Mouse (Mus musculus) heart, embryonic 11.5 days (tissue): ENCODE measurements around the gene Nras. TPM values are rescaled to one million over a fixed set of nuclear protein-coding genes. Genes with fewer than 3 reads are reported as not detected.

Experiments used
- ATAC-seq: fragments of 200-750 bp; cut with Nextera tagmentation; replicated peaks from 2 replicates; pipeline ENCODE4 v1.8.0; 2017; ENCODE audit warnings: moderate library complexity; ENCODE audit not compliant: insufficient number of reproducible peaks, low FRiP score, low TSS enrichment
- H3K27ac ChIP-seq: fragments of 300-500 bp; sonication (generic); 2 replicates; pipeline ENCODE4 v1.5.1; 2014; ENCODE audit warnings: mild to moderate bottlenecking, low read depth, low read length
- H3K27me3 ChIP-seq: fragments of 300-500 bp; sonication (generic); 2 replicates; pipeline ENCODE4 v1.6.1; 2014; ENCODE audit warnings: mild to moderate bottlenecking, low read length, mixed read lengths; ENCODE audit not compliant: control insufficient read depth, insufficient read depth
- H3K36me3 ChIP-seq: fragments of 300-500 bp; sonication (generic); 2 replicates; pipeline ENCODE4 v1.6.1; 2014; ENCODE audit warnings: mild to moderate bottlenecking, low read length, moderate library complexity, mixed read lengths; ENCODE audit not compliant: control insufficient read depth, insufficient read depth
- H3K4me1 ChIP-seq: fragments of 300-500 bp; sonication (generic); 2 replicates; pipeline ENCODE4 v1.6.1; 2014; ENCODE audit warnings: low read length; ENCODE audit not compliant: control insufficient read depth, insufficient read depth
- H3K4me2 ChIP-seq: fragments of 300-500 bp; sonication (generic); 2 replicates; pipeline ENCODE4 v1.6.1; 2014; ENCODE audit warnings: mild to moderate bottlenecking, moderate library complexity
- H3K4me3 ChIP-seq: fragments of 300-500 bp; sonication (generic); 2 replicates; pipeline ENCODE4 v1.5.1; 2014; ENCODE audit warnings: low read depth, low read length
- H3K9ac ChIP-seq: fragments of 300-500 bp; sonication (generic); 2 replicates; pipeline ENCODE4 v1.6.1; 2014; ENCODE audit warnings: mild to moderate bottlenecking, low read depth, low read length, moderate library complexity
- H3K9me3 ChIP-seq: fragments of 300-500 bp; sonication (generic); replicated peaks from 2 replicates; pipeline ENCODE4 v1.6.1; 2016; ENCODE audit warnings: low read length; ENCODE audit not compliant: control insufficient read depth
- WGBS: fragments of 180-500 bp; shearing (Covaris S2); extraction: QIAGEN DNeasy Blood & Tissue Kit; methylation state at CpG from one replicate; pipeline ENCODE4 v1.1.7; 2014; ENCODE audit not compliant: insufficient replicate concordance; 5-methylcytosine and 5-hydroxymethylcytosine counted together
- polyA plus RNA-seq: library from polyadenylated mRNA; unstranded; fragments of >200 nt; fragmentation: Nextera tagmentation; extraction: Ambion mirVana; gene quantifications from 2 replicates; pipeline ENCODE4 v1.2.1, GENCODE M21; 2014

Gene Nras
- polyA plus RNA-seq, 1 experiment from 2014 or later, result 99.1 TPM

DNA sequence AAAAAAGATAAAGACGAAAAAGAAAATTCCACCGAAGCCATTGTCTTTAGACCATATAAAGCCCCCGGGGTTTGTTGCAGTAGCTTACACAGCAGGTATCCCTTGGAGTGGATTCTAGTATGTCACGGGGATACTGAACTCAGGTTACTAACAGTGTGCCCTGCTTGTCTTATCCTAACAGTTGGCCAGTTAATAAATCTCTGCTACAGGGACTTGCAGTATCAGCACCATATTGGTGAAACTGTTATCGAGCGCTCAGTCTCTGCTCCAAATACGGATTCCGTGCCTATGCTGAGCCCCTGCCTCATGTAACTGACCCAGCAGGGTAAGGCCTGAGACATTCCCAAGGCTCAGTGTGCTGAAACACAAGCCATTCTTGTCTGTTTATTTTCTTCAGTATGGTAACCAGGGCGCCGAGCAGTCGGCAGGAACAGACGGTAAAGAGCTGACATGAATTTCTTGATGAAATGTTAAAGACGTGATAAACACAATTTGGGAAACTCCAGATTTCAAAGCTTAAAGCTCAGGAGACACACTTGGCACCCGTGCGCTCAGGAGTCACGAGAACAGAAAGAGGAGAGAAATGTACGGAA, 23.9 kb downstream of the Nras start:
- Histone ChIP-seq H3K4me3 (no peak overlapping the region), H3K9me3 (no peaks in the 10 kb centered on the region), H3K9ac (no peak overlapping the region), H3K36me3 (no peaks in the 10 kb centered on the region), H3K27ac (no peak overlapping the region), H3K27me3 (no peaks in the 10 kb centered on the region), H3K4me2 (no peak overlapping the region), H3K4me1 (peaks cover 10% of the 10 kb centered on the region)
- no peak for ATAC-seq
- WGBS, result 77% methylated on average over 17 of the region's 17 CpGs

DNA sequence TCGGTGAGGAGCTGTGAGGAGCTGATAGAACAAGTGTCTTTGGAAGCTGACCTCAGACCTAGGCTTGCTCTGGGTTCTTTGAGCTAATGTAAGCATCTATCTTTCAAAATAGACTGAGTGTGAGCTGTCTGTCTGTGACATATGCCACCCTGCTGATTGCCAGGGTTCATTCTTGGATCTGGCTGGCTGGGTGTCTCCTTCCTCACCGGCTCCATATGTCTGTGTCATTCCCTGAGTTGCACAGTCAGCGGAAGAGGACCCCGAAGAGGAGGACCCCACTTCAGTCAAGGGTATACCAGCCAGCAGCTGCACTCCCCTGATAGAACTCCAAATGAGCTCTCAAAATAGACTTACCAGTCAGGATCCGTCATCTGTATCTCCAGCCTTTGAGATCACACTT, 24.7 kb downstream of the Nras start:
- 58% methylated on average over 5 of the region's 5 CpGs for WGBS
- no peak overlapping the region for H3K9ac ChIP-seq
- H3K36me3 ChIP-seq, result no peaks in the 10 kb centered on the region
- H3K27me3 ChIP-seq, result no peaks in the 10 kb centered on the region
- H3K4me1 ChIP-seq, result peaks cover 10% of the 10 kb centered on the region
- ATAC-seq, result no peak
- H3K9me3 ChIP-seq, result no peaks in the 10 kb centered on the region
- 0 out of 2 replicates have a peak overlapping the region, but pooled peaks have one; percentile 4 for H3K27ac ChIP-seq
- H3K4me3 ChIP-seq, result no peak overlapping the region
- no peak overlapping the region for H3K4me2 ChIP-seq

DNA sequence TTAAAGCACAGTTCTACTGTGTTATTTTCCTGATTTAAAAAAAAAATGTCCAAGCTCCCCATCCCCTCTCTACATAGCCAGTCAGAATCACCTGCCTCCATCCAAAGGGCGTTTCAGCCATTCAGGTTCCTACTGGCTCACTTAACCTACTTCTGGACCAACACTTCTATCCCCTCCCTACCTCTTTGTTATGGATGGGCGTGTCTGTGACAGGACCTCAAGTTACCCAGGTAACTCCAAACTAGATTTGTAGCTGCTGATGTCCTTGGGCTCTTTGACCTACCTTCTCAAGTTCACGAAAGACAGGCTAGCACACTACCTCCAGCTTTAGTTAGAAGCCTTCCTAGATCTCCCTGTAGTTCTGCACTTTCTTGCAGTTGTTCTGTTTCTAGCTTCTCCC, 27.9 kb downstream of the Nras start:
- 73% methylated on average over 3 of the region's 3 CpGs for WGBS
- H3K36me3 ChIP-seq, result no peaks in the 10 kb centered on the region
- H3K27ac ChIP-seq, result no peak overlapping the region
- H3K4me1 ChIP-seq, result peaks cover 9% of the 10 kb centered on the region
- H3K9me3 ChIP-seq, result no peaks in the 10 kb centered on the region
- no peak for ATAC-seq
- no peak overlapping the region for H3K4me2 ChIP-seq
- no peak overlapping the region for H3K4me3 ChIP-seq
- H3K27me3 ChIP-seq, result no peaks in the 10 kb centered on the region
- no peak overlapping the region for H3K9ac ChIP-seq

DNA sequence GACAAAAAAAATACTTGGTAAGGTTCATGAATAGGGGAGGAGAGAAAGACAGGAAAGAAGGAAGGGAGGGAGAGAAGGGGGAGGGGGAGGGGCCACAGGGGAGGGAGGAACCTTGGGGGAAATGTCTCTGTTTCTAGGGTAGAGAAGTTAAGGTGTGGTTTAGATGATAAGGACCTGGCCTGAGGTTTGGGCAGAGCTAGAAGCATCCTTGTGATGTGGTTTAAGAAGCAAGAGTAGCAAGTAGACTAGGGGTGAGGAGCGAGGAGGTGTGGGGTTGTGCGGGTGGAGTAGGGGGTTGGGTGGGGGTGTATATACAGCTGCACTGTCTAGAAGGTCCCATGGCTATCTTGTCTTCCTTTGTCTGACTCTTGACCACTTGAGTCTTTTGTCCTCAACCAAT, 33.7 kb downstream of the Nras start:
- no peak overlapping the region for H3K4me2 ChIP-seq
- H3K36me3 ChIP-seq, result no peaks in the 10 kb centered on the region
- WGBS, result 93% methylated on average over 2 of the region's 2 CpGs
- H3K4me1 ChIP-seq, result no peaks in the 10 kb centered on the region
- no peaks in the 10 kb centered on the region for H3K9me3 ChIP-seq
- no peaks in the 10 kb centered on the region for H3K27me3 ChIP-seq
- ATAC-seq, result no peak
- H3K4me3 ChIP-seq, result no peak overlapping the region
- no peak overlapping the region for H3K9ac ChIP-seq
- no peak overlapping the region for H3K27ac ChIP-seq

DNA sequence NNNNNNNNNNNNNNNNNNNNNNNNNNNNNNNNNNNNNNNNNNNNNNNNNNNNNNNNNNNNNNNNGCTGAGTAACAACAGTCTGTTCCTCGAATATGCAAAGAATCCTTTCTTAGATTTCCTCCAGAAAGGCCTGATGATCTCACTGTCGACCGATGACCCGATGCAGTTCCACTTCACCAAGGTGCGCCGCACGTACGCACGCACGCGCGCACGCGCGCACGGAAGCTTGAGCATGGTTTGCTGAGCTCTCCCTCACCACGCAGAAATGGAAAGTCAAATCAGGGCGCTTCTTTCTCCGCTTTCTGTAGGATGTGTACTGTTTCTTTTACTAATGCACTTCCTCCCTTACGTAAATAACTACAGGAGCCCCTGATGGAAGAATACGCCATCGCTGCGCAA, 40.6 kb downstream of the Nras start:
- Histone ChIP-seq H3K4me1 (peaks cover 4% of the 10 kb centered on the region; the same call in 1 of the 2 replicates), H3K4me2 (no peak overlapping the region)

DNA sequence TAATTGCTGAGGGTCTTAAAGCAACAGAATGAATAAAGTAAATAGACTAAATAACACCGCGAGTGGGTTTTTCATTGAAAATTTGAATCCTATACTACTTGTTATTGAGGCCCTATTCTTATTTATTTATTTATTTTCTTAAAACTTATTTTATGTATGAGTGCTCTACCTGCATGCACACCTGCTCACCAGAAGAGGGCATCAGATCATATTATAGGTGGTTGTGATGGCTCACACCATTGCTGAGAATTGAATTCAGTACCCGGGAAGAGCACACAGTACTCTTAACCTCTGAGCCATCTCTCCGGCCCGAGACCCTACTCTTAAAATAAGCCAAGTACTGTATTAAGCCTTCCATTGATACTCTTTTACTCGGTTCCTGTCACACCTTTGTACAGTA, 41.6 kb downstream of the Nras start:
- H3K9ac ChIP-seq, result no peak overlapping the region
- H3K36me3 ChIP-seq, result no peaks in the 10 kb centered on the region
- no peak overlapping the region for H3K4me2 ChIP-seq
- H3K27ac ChIP-seq, result no peak overlapping the region
- no peak overlapping the region for H3K4me3 ChIP-seq
- WGBS, result 76% methylated on average over 6 of the region's 6 CpGs
- no peak for ATAC-seq
- peaks cover 4% of the 10 kb centered on the region; the same call in 1 of the 2 replicates for H3K4me1 ChIP-seq
- H3K27me3 ChIP-seq, result no peaks in the 10 kb centered on the region
- H3K9me3 ChIP-seq, result no peaks in the 10 kb centered on the region

More for the DNA sequence above, 40.6 kb downstream of the Nras start:
- H3K4me3 ChIP-seq, result no peak overlapping the region
- no peaks in the 10 kb centered on the region for H3K27me3 ChIP-seq
- H3K27ac ChIP-seq, result no peak overlapping the region
- H3K9ac ChIP-seq, result no peak overlapping the region
- WGBS, result 64% methylated on average over 23 of the region's 23 CpGs
- no peaks in the 10 kb centered on the region for H3K9me3 ChIP-seq
- no peak for ATAC-seq
- H3K36me3 ChIP-seq, result no peaks in the 10 kb centered on the region

DNA sequence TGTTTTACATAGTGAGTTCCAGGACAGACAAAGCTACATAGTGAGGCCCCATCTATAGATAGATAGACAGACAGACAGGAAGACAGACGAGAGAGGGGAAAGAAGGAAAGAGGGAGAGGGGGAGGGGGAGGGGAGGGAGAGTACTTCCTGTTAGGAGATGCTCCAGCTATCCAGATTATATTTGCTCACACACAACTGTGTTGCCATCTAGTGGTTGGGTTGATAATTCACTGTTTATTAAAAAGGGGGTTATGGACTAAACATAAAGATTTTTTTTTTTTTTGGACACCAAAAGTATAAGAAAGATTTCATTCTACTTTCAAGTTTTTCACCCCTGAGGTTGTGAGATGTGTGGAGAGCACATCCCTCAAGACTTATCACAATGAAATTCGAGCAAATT, 42.6 kb downstream of the Nras start:
- H3K9ac ChIP-seq, result no peak overlapping the region
- H3K27me3 ChIP-seq, result no peaks in the 10 kb centered on the region
- no peaks in the 10 kb centered on the region for H3K9me3 ChIP-seq
- H3K4me2 ChIP-seq, result no peak overlapping the region
- 53% methylated on average over 2 of the region's 2 CpGs for WGBS
- peaks cover 4% of the 10 kb centered on the region; the same call in 1 of the 2 replicates for H3K4me1 ChIP-seq
- H3K27ac ChIP-seq, result no peak overlapping the region
- H3K36me3 ChIP-seq, result no peaks in the 10 kb centered on the region
- no peak overlapping the region for H3K4me3 ChIP-seq
- ATAC-seq, result no peak

DNA sequence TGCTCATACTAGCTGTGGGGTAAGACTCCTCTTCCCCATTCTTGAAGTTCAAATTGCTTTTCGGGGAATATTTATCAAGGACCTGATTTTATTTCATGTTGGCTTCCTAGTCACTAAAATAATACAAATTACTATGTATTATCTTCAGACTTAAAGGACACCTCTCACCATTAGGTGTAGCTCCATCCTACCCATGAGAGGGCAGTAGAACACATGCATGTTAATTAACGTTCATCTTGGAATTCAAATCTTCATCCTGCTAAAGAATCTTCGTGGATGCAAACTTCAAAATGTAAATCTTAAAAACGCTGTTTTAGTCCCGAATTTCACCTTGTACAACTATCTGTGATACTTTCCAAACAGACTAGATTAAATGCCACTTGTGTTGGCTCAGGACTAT, 43.1 kb downstream of the Nras start:
- 60% methylated on average over 5 of the region's 5 CpGs for WGBS
- Histone ChIP-seq H3K4me2 (no peak overlapping the region), H3K36me3 (no peaks in the 10 kb centered on the region), H3K4me3 (no peak overlapping the region), H3K27ac (no peak overlapping the region), H3K4me1 (peaks cover 4% of the 10 kb centered on the region; the same call in 1 of the 2 replicates), H3K9ac (no peak overlapping the region), H3K9me3 (no peaks in the 10 kb centered on the region), H3K27me3 (no peaks in the 10 kb centered on the region)
- ATAC-seq, result no peak

DNA sequence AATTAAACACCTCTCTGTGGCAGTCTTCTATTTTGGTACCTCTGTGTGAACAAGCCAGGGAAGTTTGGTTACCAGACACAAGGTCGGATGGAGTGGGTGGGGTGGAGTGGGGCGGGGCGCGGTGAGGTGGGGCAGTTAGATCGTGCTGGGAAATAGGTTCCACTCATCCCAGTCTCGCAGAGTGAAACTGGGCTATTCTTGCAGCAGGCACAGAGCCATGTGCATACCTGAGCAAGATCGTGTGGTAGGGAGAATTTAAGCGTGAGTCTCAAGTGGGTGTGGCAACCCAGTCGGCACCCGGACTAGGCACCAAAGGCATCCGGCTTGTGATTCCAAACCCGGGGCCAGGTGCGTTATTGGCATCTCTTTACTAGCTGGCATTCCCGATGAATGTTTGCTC, 43.8 kb downstream of the Nras start:
- Histone ChIP-seq H3K4me1 (peaks cover 4% of the 10 kb centered on the region; the same call in 1 of the 2 replicates), H3K4me3 (peak overlapping the region; percentile 83), H3K9ac (peak overlapping the region; percentile 79; the same call in 1 of the 2 replicates), H3K4me2 (peak overlapping the region; percentile 99), H3K27me3 (no peaks in the 10 kb centered on the region), H3K9me3 (no peaks in the 10 kb centered on the region), H3K36me3 (no peaks in the 10 kb centered on the region), H3K27ac (0 out of 2 replicates have a peak overlapping the region, but pooled peaks have one; percentile 50)
- ATAC-seq, result peak; percentile 43
- WGBS, result 2% methylated on average over 14 of the region's 14 CpGs
